Mouse (Mus musculus) lung, postnatal 0 days (tissue): ENCODE data around the gene Krt71.

Source experiments
- CTCF ChIP-seq: IDR thresholded peaks from 2 replicates; pipeline ENCODE4 v1.5.1; 2016; ENCODE audit warnings: antibody characterized with exemption, mild to moderate bottlenecking
- EP300 ChIP-seq: IDR thresholded peaks from 2 replicates; pipeline ENCODE4 v1.6.1; 2016; ENCODE audit warnings: antibody characterized with exemption, mild to moderate bottlenecking, control low read depth

DNA sequence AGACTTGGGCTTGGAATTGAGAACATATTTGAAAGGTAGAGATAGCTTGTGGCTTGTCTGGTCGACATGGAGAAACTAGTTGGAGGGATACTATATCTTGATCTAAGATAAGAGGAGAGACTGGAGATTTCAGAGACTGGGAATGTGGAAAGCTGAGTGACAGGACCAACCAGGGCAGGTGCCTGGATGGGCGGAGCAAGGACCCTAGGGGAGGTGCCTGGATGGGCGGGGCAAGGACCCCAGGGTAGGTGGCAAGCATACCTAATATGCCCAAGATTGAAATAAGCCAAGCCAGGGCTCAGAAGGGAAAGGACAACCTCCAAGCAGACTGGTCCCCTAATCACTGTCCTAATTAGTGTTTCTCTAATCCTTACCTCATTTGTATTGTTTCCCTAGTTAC, 43.7 kb downstream of the Krt71 start:
- TF ChIP-seq CTCF (no peak), EP300 (no peak)
